Mouse (Mus musculus) forebrain, embryonic 10.5 days (tissue): ENCODE data around the gene Rnf144b. TPM values are rescaled to one million over a fixed set of nuclear protein-coding genes. Genes with fewer than 3 reads are reported as not detected.

Experiments
- DNase-seq: peaks from one replicate; pipeline ENCODE4 v3.0.0-alpha.2; 2017; ENCODE audit warnings: low spot score; ENCODE audit errors: extremely low spot score
- H3K27ac ChIP-seq: fragments of 300-500 bp; sonication (generic); 2 replicates; pipeline ENCODE4 v1.5.1; 2016; ENCODE audit warnings: mild to moderate bottlenecking
- H3K27me3 ChIP-seq: fragments of 300-500 bp; sonication (generic); 2 replicates; pipeline ENCODE4 v1.6.1; 2016; ENCODE audit warnings: mild to moderate bottlenecking; ENCODE audit not compliant: poor library complexity, severe bottlenecking
- H3K36me3 ChIP-seq: fragments of 300-500 bp; sonication (generic); replicated peaks from 2 replicates; pipeline ENCODE4 v1.6.1; 2016; ENCODE audit warnings: mild to moderate bottlenecking, moderate library complexity
- H3K4me1 ChIP-seq: fragments of 300-500 bp; sonication (generic); 2 replicates; pipeline ENCODE4 v1.6.1; 2016
- H3K4me3 ChIP-seq: fragments of 300-500 bp; sonication (generic); 2 replicates; pipeline ENCODE4 v1.5.1; 2016; ENCODE audit warnings: mild to moderate bottlenecking, moderate library complexity
- H3K9me3 ChIP-seq: fragments of 300-500 bp; sonication (generic); 2 replicates; pipeline ENCODE4 v1.6.1; 2016; ENCODE audit warnings: mild to moderate bottlenecking, moderate library complexity
- WGBS: fragments of 180-500 bp; shearing (Covaris S2); methylation state at CpG from one replicate; pipeline ENCODE4 v1.1.7; 2016; 5-methylcytosine and 5-hydroxymethylcytosine counted together
- polyA plus RNA-seq: library from polyadenylated mRNA; unstranded; fragments of >200 nt; fragmentation: Nextera tagmentation; extraction: Ambion mirVana; gene quantifications from 2 replicates; pipeline ENCODE4 v1.2.1, GENCODE M21; 2016

Gene Rnf144b
- polyA plus RNA-seq, 1 experiment from 2014 or later: 0.66 TPM

DNA sequence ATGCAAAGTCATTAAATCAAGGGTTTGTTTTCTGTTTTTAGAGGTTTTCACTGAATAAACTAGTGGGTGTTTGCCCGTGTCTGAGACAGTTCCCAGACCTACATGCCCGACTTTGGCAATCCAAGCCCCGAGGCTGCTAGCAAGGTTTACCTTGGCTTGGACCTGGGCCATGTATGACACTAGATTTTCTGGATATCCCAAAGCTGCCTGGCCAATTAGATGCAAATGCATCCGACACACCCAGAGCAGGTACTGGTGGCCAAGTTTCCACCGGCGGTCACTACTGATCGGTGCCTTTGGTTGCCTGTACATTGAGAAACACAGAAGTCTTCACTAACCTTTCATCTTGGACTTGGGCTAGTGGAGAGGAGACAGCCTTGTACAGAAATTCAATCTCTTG is 144.0 kb downstream of the Rnf144b start:
- Histone ChIP-seq H3K27me3 (no peaks in the 10 kb centered on the region), H3K9me3 (peaks cover 5% of the 10 kb centered on the region; the same call in 1 of the 2 replicates), H3K4me3 (no peak overlapping the region), H3K36me3 (no peaks in the 10 kb centered on the region), H3K27ac (no peak overlapping the region), H3K4me1 (peaks cover 6% of the 10 kb centered on the region)
- WGBS: 96% methylated on average over 7 of the region's 7 CpGs
- DNase-seq: no peak

DNA sequence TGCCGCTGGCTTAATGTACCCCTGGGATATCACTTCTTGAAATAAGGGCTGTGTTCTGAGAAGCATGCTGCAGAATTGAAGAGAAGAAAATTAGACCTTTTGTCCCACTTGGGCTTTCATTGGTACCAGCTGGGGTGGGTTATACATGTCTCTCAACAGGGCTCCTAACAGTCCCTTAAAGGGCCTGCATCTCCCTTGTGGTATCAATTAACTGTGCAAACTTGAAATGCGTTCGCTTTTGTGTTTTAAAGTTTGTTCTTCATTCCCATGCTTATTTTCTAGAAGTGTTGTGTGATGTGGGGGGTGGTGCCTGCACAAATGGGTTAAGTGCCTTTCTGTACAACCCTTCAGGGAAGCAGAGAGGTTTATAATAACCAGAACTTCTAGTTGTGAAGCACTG is 145.8 kb downstream of the Rnf144b start:
- Histone ChIP-seq H3K4me3 (no peak overlapping the region), H3K27me3 (no peaks in the 10 kb centered on the region), H3K4me1 (peaks cover 17% of the 10 kb centered on the region), H3K27ac (no peak overlapping the region), H3K36me3 (no peaks in the 10 kb centered on the region), H3K9me3 (peaks cover 5% of the 10 kb centered on the region; the same call in 1 of the 2 replicates)
- 56% methylated on average over 3 of the region's 3 CpGs for WGBS
- no peak for DNase-seq

- peak overlapping the region; percentile 40 for H3K4me3 ChIP-seq
- DNase-seq: no peak
- no peaks in the 10 kb centered on the region for H3K36me3 ChIP-seq
- peaks cover 61% of the 10 kb centered on the region for H3K4me1 ChIP-seq
- H3K27me3 ChIP-seq: no peaks in the 10 kb centered on the region
- H3K27ac ChIP-seq: peak overlapping the region; percentile 89
- no peaks in the 10 kb centered on the region for H3K9me3 ChIP-seq
- 10% methylated on average over 8 of the region's 8 CpGs for WGBS
Measured at GRCm38 (mm10) chr13:47272928-47273327, 150.5 kb downstream of the Rnf144b start.

DNA sequence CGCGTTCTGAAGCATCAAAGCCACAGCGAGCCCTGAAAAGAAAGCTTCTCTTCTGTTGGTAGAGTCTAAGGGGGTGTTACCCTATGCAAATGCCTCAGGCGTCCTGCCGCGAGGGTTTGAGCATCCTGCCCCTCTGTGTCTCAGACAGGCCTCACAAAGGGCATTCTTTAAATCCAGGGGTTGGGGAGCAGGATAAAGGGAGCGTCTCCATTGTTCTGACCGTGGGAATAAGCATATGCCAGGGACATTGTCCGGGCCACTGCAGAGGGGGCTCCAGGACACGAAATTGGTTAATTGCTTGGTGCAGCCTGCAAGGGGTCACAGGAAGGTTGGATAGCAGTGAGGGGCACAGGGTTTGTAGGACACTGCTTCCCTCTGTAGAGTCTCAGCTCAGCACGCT is 151.0 kb downstream of the Rnf144b start:
- Histone ChIP-seq H3K36me3 (no peaks in the 10 kb centered on the region), H3K9me3 (no peaks in the 10 kb centered on the region), H3K4me3 (peak overlapping the region; percentile 40), H3K27me3 (no peaks in the 10 kb centered on the region), H3K27ac (peak overlapping the region; percentile 89), H3K4me1 (peaks cover 61% of the 10 kb centered on the region)
- DNase-seq: peak; percentile 78
- WGBS: 1% methylated on average over 11 of the region's 11 CpGs

- H3K27me3 ChIP-seq: no peaks in the 10 kb centered on the region
- H3K27ac ChIP-seq: peak overlapping the region; percentile 89
- no peak overlapping the region for H3K4me3 ChIP-seq
- H3K9me3 ChIP-seq: no peaks in the 10 kb centered on the region
- no peaks in the 10 kb centered on the region for H3K36me3 ChIP-seq
- WGBS: 3% methylated on average over 3 of the region's 3 CpGs
- peaks cover 68% of the 10 kb centered on the region for H3K4me1 ChIP-seq
- peak; percentile 21 for DNase-seq
Measured at GRCm38 (mm10) chr13:47274139-47274538, 151.7 kb downstream of the Rnf144b start.

DNA sequence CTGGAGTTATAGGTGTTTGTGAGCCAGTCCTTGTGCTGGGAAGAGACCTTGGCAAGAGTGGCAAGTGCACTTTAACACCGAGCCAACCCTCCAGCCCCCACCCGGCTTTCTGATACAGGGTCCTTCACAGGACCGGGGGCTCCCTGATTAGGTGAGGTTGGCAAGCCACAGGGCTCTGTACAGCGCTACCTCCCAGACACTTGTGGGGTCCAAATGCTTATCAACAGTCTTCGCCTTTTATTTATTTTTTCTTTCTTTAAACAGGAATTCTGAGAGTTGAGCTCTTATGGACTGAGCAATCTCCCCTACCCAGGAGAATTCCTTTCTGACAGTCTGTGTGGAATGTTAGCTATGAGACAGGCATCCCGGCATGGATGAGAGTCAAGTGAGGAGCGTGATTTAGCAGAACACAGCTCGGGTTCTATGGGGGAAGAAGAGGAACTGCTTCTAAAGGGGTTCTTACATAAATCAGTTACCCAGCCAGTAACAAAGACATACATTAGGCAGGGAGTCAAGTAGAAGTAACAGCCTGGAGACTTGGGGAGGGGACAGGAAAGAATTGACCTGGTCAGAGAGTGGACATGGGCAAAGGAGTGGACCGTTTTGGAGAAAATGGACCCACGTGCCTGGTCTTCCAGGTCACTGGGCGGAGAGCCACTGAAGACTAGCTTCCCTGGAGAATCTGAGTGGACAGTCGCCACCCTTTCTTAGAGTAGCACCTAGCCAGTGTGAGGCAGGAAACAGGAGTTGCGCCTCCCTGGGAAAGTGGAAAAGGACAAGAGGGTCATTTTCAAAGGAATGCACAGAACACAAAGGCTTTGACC is 154.8 kb downstream of the Rnf144b start:
- Histone ChIP-seq H3K4me3 (peak overlapping the region; percentile 10; the same call in 1 of the 2 replicates), H3K4me1 (peaks cover 71% of the 10 kb centered on the region), H3K9me3 (peaks cover 1% of the 10 kb centered on the region; the same call in 1 of the 2 replicates), H3K36me3 (no peaks in the 10 kb centered on the region), H3K27ac (peak overlapping the region; percentile 87), H3K27me3 (no peaks in the 10 kb centered on the region)
- WGBS: 34% methylated on average over 13 of the region's 13 CpGs
- DNase-seq: peak; percentile 62

- WGBS: 15% methylated on average over 5 of the region's 5 CpGs
- Histone ChIP-seq H3K27ac (peak overlapping the region; percentile 87), H3K4me3 (peak overlapping the region; percentile 10; the same call in 1 of the 2 replicates), H3K27me3 (no peaks in the 10 kb centered on the region), H3K36me3 (no peaks in the 10 kb centered on the region), H3K9me3 (peaks cover 4% of the 10 kb centered on the region; the same call in 1 of the 2 replicates), H3K4me1 (peaks cover 66% of the 10 kb centered on the region)
- DNase-seq: peak; percentile 41
Measured at GRCm38 (mm10) chr13:47277824-47278290, 155.4 kb downstream of the Rnf144b start.

GRCm38 (mm10) chr13:47282221-47282620 is 159.8 kb downstream of the Rnf144b start:
- Histone ChIP-seq H3K27ac (no peak overlapping the region), H3K36me3 (no peaks in the 10 kb centered on the region), H3K4me3 (no peak overlapping the region), H3K9me3 (peaks cover 4% of the 10 kb centered on the region; the same call in 1 of the 2 replicates), H3K27me3 (no peaks in the 10 kb centered on the region), H3K4me1 (peaks cover 26% of the 10 kb centered on the region)
- no peak for DNase-seq
- 77% methylated on average over 3 of the region's 3 CpGs for WGBS

DNA sequence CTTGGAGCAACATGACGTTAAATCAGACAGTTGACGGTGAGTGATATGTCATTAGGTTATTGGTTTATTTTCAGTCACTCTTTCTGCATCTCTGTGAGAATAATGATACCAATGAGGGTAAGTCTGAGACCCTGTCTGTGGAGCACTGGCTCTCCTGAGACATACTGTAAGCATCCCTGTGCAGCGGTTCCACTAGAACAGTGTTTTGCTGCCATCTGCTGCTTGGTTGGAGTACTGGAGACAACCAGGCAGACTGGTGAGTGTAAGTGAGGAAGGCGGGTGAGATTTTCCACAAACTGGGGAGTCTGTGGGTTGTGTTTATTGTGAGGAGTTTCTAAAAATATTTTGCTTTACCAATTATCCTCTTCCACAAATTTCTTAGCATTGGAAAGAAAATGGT is 166.0 kb downstream of the Rnf144b start:
- Histone ChIP-seq H3K4me1 (peaks cover 9% of the 10 kb centered on the region), H3K27me3 (no peaks in the 10 kb centered on the region; the same call in 1 of the 2 replicates), H3K4me3 (no peak overlapping the region), H3K27ac (no peak overlapping the region), H3K9me3 (no peaks in the 10 kb centered on the region), H3K36me3 (no peaks in the 10 kb centered on the region)
- peak; percentile 83 for DNase-seq
- WGBS: 42% methylated on average over 4 of the region's 4 CpGs

- DNase-seq: no peak
- no peaks in the 10 kb centered on the region for H3K9me3 ChIP-seq
- H3K27ac ChIP-seq: no peak overlapping the region
- H3K36me3 ChIP-seq: no peaks in the 10 kb centered on the region
- peaks cover 13% of the 10 kb centered on the region for H3K4me1 ChIP-seq
- H3K4me3 ChIP-seq: no peak overlapping the region
- WGBS: 91% methylated on average over 8 of the region's 8 CpGs
- no peaks in the 10 kb centered on the region for H3K27me3 ChIP-seq
Measured at GRCm38 (mm10) chr13:47296465-47296864, 174.0 kb downstream of the Rnf144b start.

Other genes starting within 250 kb of the Rnf144b start
- 8.0 and 10.6 TPM in 2 replicates for gene Kif13a, start 192.8 kb upstream of the Rnf144b start, polyA plus RNA-seq
- 3.9 and 4.2 TPM in 2 replicates for gene Nhlrc1, start 107.8 kb upstream of the Rnf144b start, polyA plus RNA-seq
- 15.8 and 17.7 TPM in 2 replicates for gene Kdm1b, start 79.2 kb upstream of the Rnf144b start, polyA plus RNA-seq
- 29.9 and 32.0 TPM in 2 replicates for gene Tpmt, start 77.9 kb upstream of the Rnf144b start, polyA plus RNA-seq
- 434 and 448 TPM in 2 replicates for gene Dek, start 16.5 kb upstream of the Rnf144b start, polyA plus RNA-seq